Mouse (Mus musculus): ENCODE data around the gene Apobec2. TPM values are rescaled to one million over a fixed set of nuclear protein-coding genes. Genes with fewer than 3 reads are reported as not detected.
"Not testable (repeated sequence)": the region's sequence is repeated elsewhere in the genome, so short reads cannot be mapped to it uniquely, and the experiment has no call there.

The Apobec2 gene
- total and polyA plus RNA-seq, 3 experiments, result 0.21 to 0.70 TPM; not detected in 1

DNA sequence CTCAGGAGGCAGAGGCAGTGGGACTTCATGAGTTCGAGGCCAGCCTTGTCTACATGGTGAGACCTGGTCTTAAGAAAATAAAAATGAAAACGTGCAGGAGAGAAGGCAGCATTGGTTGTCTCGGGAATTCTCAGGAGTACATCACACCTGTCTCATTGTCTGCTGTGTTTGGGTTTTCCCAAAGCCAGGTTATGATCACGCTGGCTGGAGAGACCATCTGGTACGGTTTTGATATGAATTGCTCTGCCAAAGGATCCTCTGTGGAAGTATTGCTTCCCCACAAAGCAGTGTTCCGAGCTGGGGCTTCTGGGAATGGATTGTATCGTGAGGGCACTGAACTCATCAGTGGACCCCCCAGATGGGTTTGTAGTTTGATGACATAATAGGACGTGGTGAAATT lies 42.7 kb upstream of the Apobec2 start:
- Histone ChIP-seq H3K4me3 (replicated peaks in 1 of 3; ENCODE audit: low read depth in 2 of 3, low read length in 2 of 3, poor library complexity in 1 of 3) (no peak overlapping the region), H3K4me1 (ENCODE audit: control insufficient read depth in 1 of 2, insufficient read depth in 2 of 2) (no peaks in the 10 kb centered on the region), H3K9me3 (replicated peaks; ENCODE audit: low read length) (no peaks in the 10 kb centered on the region), H3K9ac (ENCODE audit: insufficient read depth, low read depth) (no peak overlapping the region), H3K27me3 (replicated peaks) (peaks cover 8% of the 10 kb centered on the region), H3K36me3 (replicated peaks in 1 of 2; ENCODE audit: control insufficient read depth in 1 of 2, insufficient read depth in 1 of 2, low read length in 1 of 2) (no peaks in the 10 kb centered on the region), H3K27ac (ENCODE audit: insufficient read depth, low read depth) (no peak overlapping the region), H3K79me2 (replicated peaks; ENCODE audit: control insufficient read depth, extremely low read depth, insufficient read depth, poor library complexity, severe bottlenecking) (no peaks in the 10 kb centered on the region), H3K4me2 (ENCODE audit: insufficient read depth, low read depth, poor library complexity, severe bottlenecking) (no peak overlapping the region)
- dilution Hi-C loops (cut with MboI; ENCODE audit: extremely low pct_ligation_motif_present, extremely low pct_unique_long_range_greater_than_20kb, low sequenced_read_pairs) (no loop called here), in situ Hi-C loops (cut with MboI; ENCODE audit: low pct_ligation_motif_present, low pct_unique_long_range_greater_than_20kb, low sequenced_read_pairs) (no loop called here)
- TF ChIP-seq USF2 (conservative IDR thresholded peaks at IDR 0.05; ENCODE audit: low read depth, low read length) (no peak), POLR2A (IDR thresholded peaks at IDR 0.05; ENCODE audit: low read depth, low read length) (no peak), RCOR1 (conservative IDR thresholded peaks at IDR 0.05; ENCODE audit: low read depth, low read length) (no peak), E2F4 (IDR thresholded peaks at IDR 0.05; ENCODE audit: insufficient replicate concordance, low read depth, low read length) (no peak), MAX (IDR thresholded peaks at IDR 0.05; ENCODE audit: low read length) (no peak), ZMIZ1 (IDR thresholded peaks at IDR 0.05; ENCODE audit: low read depth, low read length) (no peak), CHD1 (IDR thresholded peaks at IDR 0.05; ENCODE audit: low read depth, low read length) (no peak)
- no peak for DNase-seq (ENCODE audit: extremely low read depth)

- H3K27me3 ChIP-seq (replicated peaks); H3K27ac ChIP-seq (ENCODE audit: insufficient read depth, low read depth); H3K4me3 ChIP-seq (replicated peaks in 1 of 3; ENCODE audit: low read depth in 2 of 3, low read length in 2 of 3, poor library complexity in 1 of 3); H3K9me3 ChIP-seq (replicated peaks; ENCODE audit: low read length); H3K4me1 ChIP-seq (ENCODE audit: control insufficient read depth in 1 of 2, insufficient read depth in 2 of 2); H3K79me2 ChIP-seq (replicated peaks; ENCODE audit: control insufficient read depth, extremely low read depth, insufficient read depth, poor library complexity, severe bottlenecking); H3K9ac ChIP-seq (ENCODE audit: insufficient read depth, low read depth); DNase-seq (ENCODE audit: extremely low read depth); dilution Hi-C loops (cut with MboI; ENCODE audit: extremely low pct_ligation_motif_present, extremely low pct_unique_long_range_greater_than_20kb, low sequenced_read_pairs); H3K4me2 ChIP-seq (ENCODE audit: insufficient read depth, low read depth, poor library complexity, severe bottlenecking); H3K36me3 ChIP-seq (replicated peaks in 1 of 2; ENCODE audit: control insufficient read depth in 1 of 2, insufficient read depth in 1 of 2, low read length in 1 of 2): not testable (repeated sequence)
- in situ Hi-C loops (cut with MboI; ENCODE audit: low pct_ligation_motif_present, low pct_unique_long_range_greater_than_20kb, low sequenced_read_pairs), result loop anchor here (25.0 kb wide), 1 partner anchor 938 kb away; no protein-coding TSS in a partner anchor
Measured at GRCm38 (mm10) chr17:48474282-48474681, 41.6 kb upstream of the Apobec2 start.

GRCm38 (mm10) chr17:48467395-48468231 lies 34.9 kb upstream of the Apobec2 start:
- H3K79me2 ChIP-seq (replicated peaks; ENCODE audit: control insufficient read depth, extremely low read depth, insufficient read depth, poor library complexity, severe bottlenecking), result no peaks in the 10 kb centered on the region
- no peak overlapping the region for H3K4me3 ChIP-seq (replicated peaks in 1 of 3; ENCODE audit: low read depth in 2 of 3, low read length in 2 of 3, poor library complexity in 1 of 3)

More at GRCm38 (mm10) chr17:48467395-48468231, 34.9 kb upstream of the Apobec2 start:
- dilution Hi-C loops (cut with MboI; ENCODE audit: extremely low pct_ligation_motif_present, extremely low pct_unique_long_range_greater_than_20kb, low sequenced_read_pairs), result no loop called here
- peak; percentile 52 for DNase-seq (ENCODE audit: extremely low read depth)
- Histone ChIP-seq H3K9me3 (replicated peaks; ENCODE audit: low read length) (no peaks in the 10 kb centered on the region), H3K36me3 (replicated peaks in 1 of 2; ENCODE audit: control insufficient read depth in 1 of 2, insufficient read depth in 1 of 2, low read length in 1 of 2) (no peaks in the 10 kb centered on the region), H3K9ac (ENCODE audit: insufficient read depth, low read depth) (no peak overlapping the region), H3K27me3 (replicated peaks) (peaks cover 27% of the 10 kb centered on the region), H3K4me2 (ENCODE audit: insufficient read depth, low read depth, poor library complexity, severe bottlenecking) (no peak overlapping the region), H3K27ac (ENCODE audit: insufficient read depth, low read depth) (no peak overlapping the region), H3K4me1 (ENCODE audit: control insufficient read depth in 1 of 2, insufficient read depth in 2 of 2) (no peaks in the 10 kb centered on the region)
- TF ChIP-seq JUN (IDR thresholded peaks at IDR 0.05; ENCODE audit: insufficient read depth, low read depth, low read length) (no peak), SMC3 (IDR thresholded peaks at IDR 0.05; ENCODE audit: low read depth, low read length) (peak; percentile 57), CTCF (conservative IDR thresholded peaks at IDR 0.05 in 1 of 2, IDR thresholded peaks at IDR 0.05 in 1 of 2; ENCODE audit: low read depth in 2 of 2, low read length in 2 of 2) (peak; percentile 63 to 79), RAD21 (IDR thresholded peaks at IDR 0.05; ENCODE audit: low read depth, low read length) (peak; percentile 73)
- in situ Hi-C loops (cut with MboI; ENCODE audit: low pct_ligation_motif_present, low pct_unique_long_range_greater_than_20kb, low sequenced_read_pairs), result loop anchor here (25.0 kb wide), 1 partner anchor 945 kb away; no protein-coding TSS in a partner anchor
